Mouse (Mus musculus) skeletal muscle tissue, adult 2 months (tissue): ENCODE results near the gene Wnt7a.

Experiments used
- DNase-seq: peaks from one replicate; pipeline ENCODE4 v3.0.0-alpha.2; 2012; ENCODE audit warnings: low read depth, low spot score

Wnt7a gene

DNA sequence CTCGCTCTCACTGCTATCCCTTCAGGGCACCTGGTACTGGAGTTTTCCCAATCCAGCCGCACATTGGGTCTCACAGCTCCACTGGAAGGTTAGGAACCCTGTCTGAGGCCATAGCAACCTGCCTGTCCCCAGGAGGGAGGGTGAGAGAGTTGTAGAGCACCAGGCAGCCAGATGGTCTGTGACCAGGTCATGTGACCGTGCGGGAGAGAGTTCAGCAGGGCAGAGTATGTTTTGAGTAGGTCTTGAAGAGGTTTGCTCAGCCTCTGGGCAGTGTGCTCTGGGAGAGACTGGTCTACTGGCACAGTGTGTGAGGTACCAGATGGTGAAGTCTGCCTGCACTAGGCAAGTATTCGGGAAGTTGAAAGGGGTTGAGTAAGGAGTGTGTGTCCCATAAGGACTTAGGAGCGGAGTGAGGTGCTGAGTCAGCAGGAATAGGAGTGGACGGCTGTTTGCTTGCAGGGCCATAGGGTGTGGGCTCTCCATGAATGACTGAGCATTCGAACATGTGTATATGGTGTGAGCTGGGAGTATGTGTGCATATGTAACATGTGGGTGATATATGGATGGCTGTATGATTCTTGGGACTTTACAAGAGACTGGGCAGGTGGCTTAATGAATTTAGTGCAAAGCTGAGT, 71.4 kb downstream of the Wnt7a start:
- no peak for DNase-seq

DNA sequence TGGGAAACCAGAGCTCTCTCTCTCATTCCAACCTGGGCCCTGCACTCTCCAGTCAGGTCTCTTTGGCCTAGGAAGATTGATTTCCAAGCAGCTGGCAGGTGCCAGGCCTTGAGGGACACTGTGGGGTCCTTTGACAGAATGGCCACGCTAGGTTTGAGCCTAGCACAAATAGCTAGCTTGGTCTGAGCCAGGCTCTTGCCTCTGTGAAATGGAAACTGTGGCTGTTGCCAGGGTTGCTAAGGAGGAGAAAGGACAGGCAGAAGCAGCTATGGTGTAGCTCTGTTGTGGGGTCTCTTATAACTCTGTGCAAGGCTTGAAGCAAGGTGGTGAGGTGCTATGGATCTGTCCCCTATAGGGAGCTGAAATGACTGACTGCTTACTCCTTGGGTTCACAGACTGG, 75.7 kb downstream of the Wnt7a start:
- no peak for DNase-seq

DNA sequence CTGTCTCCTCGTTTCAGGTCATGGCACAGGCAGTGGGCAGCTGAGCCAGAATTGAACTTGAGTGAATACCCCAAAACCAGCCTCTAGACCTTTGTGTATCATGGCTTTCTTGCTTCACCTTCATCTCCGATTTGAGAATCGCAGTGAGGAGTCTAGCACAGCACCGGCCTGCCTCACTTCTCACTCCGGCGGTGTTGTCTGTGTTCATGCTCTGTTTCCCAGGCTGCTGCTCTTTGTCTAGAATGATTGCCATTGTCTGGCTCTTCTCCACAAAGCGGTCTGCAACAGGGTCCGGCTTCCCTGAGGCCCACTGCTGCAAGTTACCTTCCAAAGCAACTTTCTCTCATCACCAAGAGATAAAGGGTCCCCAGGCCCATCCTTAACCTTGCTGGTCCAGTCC, 79.3 kb downstream of the Wnt7a start:
- no peak for DNase-seq

DNA sequence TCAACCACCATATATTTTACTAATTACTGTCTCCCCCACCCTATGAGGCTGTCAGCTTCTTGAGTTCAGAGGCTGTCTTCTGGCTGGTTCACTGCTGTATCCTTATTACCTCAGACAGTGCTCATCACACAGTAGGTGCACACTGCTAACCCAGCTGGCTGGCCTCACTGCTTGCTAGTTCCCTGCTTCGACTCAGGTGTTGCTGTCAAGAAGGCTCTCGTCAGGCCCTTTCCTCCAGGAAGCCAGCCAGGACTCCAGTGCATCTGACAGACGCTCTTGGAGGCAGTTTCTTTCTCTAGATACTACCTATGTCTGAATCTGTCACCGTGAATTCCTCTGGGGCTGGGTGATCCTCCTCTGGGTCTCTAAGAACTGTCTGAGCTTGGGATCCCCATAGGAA, 85.6 kb downstream of the Wnt7a start:
- no peak for DNase-seq

DNA sequence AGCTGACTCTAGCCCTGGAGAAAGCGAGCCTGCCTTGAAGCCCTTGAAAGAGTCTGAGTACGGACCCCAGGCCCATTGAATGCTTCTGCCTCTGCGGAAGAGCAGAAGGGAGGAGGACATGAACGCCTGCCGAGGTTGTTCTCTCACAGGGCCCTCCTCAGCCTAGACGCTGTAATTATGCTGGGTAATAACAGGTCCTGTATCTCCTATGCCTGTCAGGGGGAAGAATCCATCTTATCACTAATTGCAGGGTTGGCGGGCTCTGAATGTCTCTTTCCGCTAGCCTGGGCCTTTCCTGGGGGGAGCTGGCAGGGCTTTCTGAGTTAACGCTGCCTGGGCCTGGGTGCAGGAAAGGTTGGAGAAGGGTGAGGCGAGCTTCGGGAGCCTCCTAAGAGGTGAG, 86.4 kb downstream of the Wnt7a start:
- no peak for DNase-seq

DNA sequence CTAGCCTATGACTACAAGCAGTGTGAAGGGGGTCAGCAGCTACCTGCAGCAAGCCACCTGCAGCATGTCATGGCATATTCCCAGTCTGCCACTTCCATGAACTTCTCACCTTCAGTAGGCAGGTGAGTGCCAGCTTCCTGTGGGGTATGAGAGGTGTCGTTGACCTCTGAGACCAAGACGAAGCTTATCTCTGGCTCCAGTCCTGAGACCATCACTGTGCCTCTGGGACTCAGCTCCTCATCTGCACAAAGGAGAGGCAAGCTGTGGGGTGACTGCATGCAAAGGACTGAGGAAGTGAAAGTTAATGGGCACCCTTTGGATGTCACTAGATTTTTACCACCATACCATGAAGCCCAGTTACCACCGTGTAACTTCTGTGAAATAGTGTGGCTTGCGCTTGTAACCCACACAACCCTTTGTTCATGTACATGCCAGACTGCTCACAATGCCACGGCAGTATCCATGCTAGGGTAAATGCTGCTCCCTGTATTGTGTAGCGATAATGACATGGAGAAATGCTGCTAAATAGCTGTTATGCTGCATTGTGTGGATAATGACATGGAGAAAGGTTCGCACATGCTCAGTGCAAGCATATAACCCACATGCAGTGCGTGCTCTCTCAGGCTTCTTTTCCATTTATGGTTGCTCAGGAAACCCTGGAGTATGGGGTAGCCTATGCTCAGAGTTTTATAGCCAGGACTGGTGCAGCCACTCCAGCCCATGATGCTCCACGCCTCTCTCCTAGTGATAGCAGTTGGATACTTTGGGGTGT, 89.0 kb downstream of the Wnt7a start:
- DNase-seq: no peak
